Mouse (Mus musculus) spleen, adult 18-20 months (tissue): ENCODE results near the gene Selplg.

Experiments used
- DNase-seq, 2 experiments: peaks; one replicate each; pipeline ENCODE4 v3.0.0; 2022; ENCODE audit warnings: mixed read lengths in 2 of 2

The Selplg gene

GRCm38 (mm10) chr5:113853541-113853940 is 21.1 kb upstream of the Selplg start:
- no peak for DNase-seq

GRCm38 (mm10) chr5:113852463-113852862 is 20.0 kb upstream of the Selplg start:
- DNase-seq = no peak

GRCm38 (mm10) chr5:113850680-113851230 is 18.3 kb upstream of the Selplg start:
- DNase-seq = no peak

GRCm38 (mm10) chr5:113847636-113848035 is 15.2 kb upstream of the Selplg start:
- DNase-seq = no peak

GRCm38 (mm10) chr5:113846656-113847055 is 14.2 kb upstream of the Selplg start:
- no peak for DNase-seq

GRCm38 (mm10) chr5:113845627-113846026 is 13.2 kb upstream of the Selplg start:
- no peak for DNase-seq

GRCm38 (mm10) chr5:113844721-113845120 is 12.3 kb upstream of the Selplg start:
- DNase-seq = peak; percentile 71 to 87

- no peak for DNase-seq
These were observed 11.7 kb upstream of the Selplg start for GRCm38 (mm10) chr5:113844106-113844505.

GRCm38 (mm10) chr5:113842906-113843305 is 10.5 kb upstream of the Selplg start:
- DNase-seq = no peak

GRCm38 (mm10) chr5:113842244-113842643 is 9.8 kb upstream of the Selplg start:
- no peak for DNase-seq

- peak in 1 of 2 experiments; percentile 35 for DNase-seq
These were observed 9.1 kb upstream of the Selplg start for GRCm38 (mm10) chr5:113841243-113842225.

GRCm38 (mm10) chr5:113840443-113840842 is 8.0 kb upstream of the Selplg start:
- no peak for DNase-seq

GRCm38 (mm10) chr5:113836961-113837360 is 4.5 kb upstream of the Selplg start:
- no peak for DNase-seq

GRCm38 (mm10) chr5:113833316-113833947 is 988 bp upstream of the Selplg start:
- DNase-seq = no peak

GRCm38 (mm10) chr5:113831741-113832140 is 703 bp downstream of the Selplg start:
- DNase-seq = no peak

- DNase-seq = no peak
These were observed 1.6 kb downstream of the Selplg start for GRCm38 (mm10) chr5:113830796-113831195.

GRCm38 (mm10) chr5:113830292-113830643 is 2.2 kb downstream of the Selplg start:
- DNase-seq = peak; percentile 87 to 88

- DNase-seq = no peak
These were observed 2.7 kb downstream of the Selplg start for GRCm38 (mm10) chr5:113829566-113830291.

- DNase-seq = no peak
These were observed 4.0 kb downstream of the Selplg start for GRCm38 (mm10) chr5:113828481-113828880.

GRCm38 (mm10) chr5:113827991-113828411 is 4.4 kb downstream of the Selplg start:
- no peak for DNase-seq

- DNase-seq = no peak
These were observed 5.8 kb downstream of the Selplg start for GRCm38 (mm10) chr5:113826619-113827018.

GRCm38 (mm10) chr5:113825558-113825957 is 6.9 kb downstream of the Selplg start:
- DNase-seq = no peak

GRCm38 (mm10) chr5:113824228-113824627 is 8.2 kb downstream of the Selplg start:
- DNase-seq = no peak
